Mouse (Mus musculus) liver, adult 2 months (tissue): ENCODE data around the gene Cdk19. TPM values are rescaled to one million over a fixed set of nuclear protein-coding genes. Genes with fewer than 3 reads are reported as not detected.

ENCODE experiments used
- DNase-seq: peaks from one replicate; pipeline ENCODE4 v3.0.0-alpha.2; 2011; ENCODE audit warnings: low read depth, low spot score; ENCODE audit errors: extremely low read depth
- H3K27ac ChIP-seq: fragments of 200-500 bp; replicated peaks from 2 replicates; pipeline ENCODE4 v1.5.1; 2012; ENCODE audit warnings: low read depth, mild to moderate bottlenecking, control low read depth, inconsistent platforms, low read length; ENCODE audit not compliant: insufficient read depth
- H3K27me3 ChIP-seq: fragments of 200-500 bp; 2 replicates; pipeline ENCODE4 v1.6.1; 2012; ENCODE audit warnings: mild to moderate bottlenecking, moderate library complexity, low read length, inconsistent platforms; ENCODE audit not compliant: control insufficient read depth, insufficient read depth
- H3K36me3 ChIP-seq: fragments of 200-500 bp; 2 replicates; pipeline ENCODE4 v1.6.1; 2012; ENCODE audit warnings: low read length, inconsistent platforms; ENCODE audit not compliant: control insufficient read depth, insufficient read depth
- H3K4me1 ChIP-seq: fragments of 200-500 bp; 2 replicates; pipeline ENCODE4 v1.6.1; 2011; ENCODE audit warnings: low read length; ENCODE audit not compliant: control insufficient read depth, insufficient read depth
- H3K4me3 ChIP-seq: fragments of 200-500 bp; 2 replicates; pipeline ENCODE4 v1.5.1; 2011; ENCODE audit warnings: low read depth, mild to moderate bottlenecking, control low read depth, low read length, moderate library complexity; ENCODE audit not compliant: insufficient read depth
- H3K79me2 ChIP-seq: fragments of 200-500 bp; 2 replicates; pipeline ENCODE4 v1.6.1; 2012; ENCODE audit warnings: inconsistent platforms, mild to moderate bottlenecking, low read length, moderate library complexity; ENCODE audit not compliant: control insufficient read depth, insufficient read depth
- H3K9ac ChIP-seq: fragments of 200-500 bp; 2 replicates; pipeline ENCODE4 v1.6.1; 2012; ENCODE audit warnings: low read depth, mild to moderate bottlenecking, control low read depth, inconsistent platforms, low read length
- CTCF ChIP-seq: fragments of 200-500 bp; IDR thresholded peaks from 2 replicates; pipeline ENCODE4 v1.5.1; 2011; ENCODE audit warnings: low read depth, low read length, control low read depth
- POLR2A ChIP-seq: fragments of 200-500 bp; IDR thresholded peaks from 2 replicates; pipeline ENCODE4 v1.6.1; 2011; ENCODE audit warnings: low read length, control low read depth; ENCODE audit not compliant: insufficient read depth; ENCODE audit errors: extremely low read depth
- WGBS: fragments of 180-500 bp; shearing (Covaris S2); methylation state at CpG from one replicate; pipeline ENCODE4 v1.1.7; 2018; 5-methylcytosine and 5-hydroxymethylcytosine counted together
- polyA plus RNA-seq: library from polyadenylated mRNA; depleted of rRNA; stranded (reverse); fragments of >200 nt; gene quantifications from 2 replicates; pipeline ENCODE4 v1.2.3, GENCODE M21; 2012
- total RNA-seq: library from RNA; depleted of rRNA; stranded (reverse); fragments of >200 nt; gene quantifications from 2 replicates; pipeline ENCODE4 v1.2.3, GENCODE M21; 2014

The Cdk19 gene
- total and polyA plus RNA-seq, 2 experiments, result 1.4 to 4.3 TPM

GRCm38 (mm10) chr10:40365991-40366390 lies 26.6 kb downstream of the Cdk19 start:
- Histone ChIP-seq H3K4me3 (no peak overlapping the region), H3K79me2 (peaks cover 7% of the 10 kb centered on the region; the same call in 1 of the 2 replicates), H3K27me3 (no peaks in the 10 kb centered on the region), H3K9ac (no peak overlapping the region), H3K4me1 (no peaks in the 10 kb centered on the region), H3K36me3 (no peaks in the 10 kb centered on the region), H3K27ac (no peak overlapping the region)
- TF ChIP-seq POLR2A (no peak), CTCF (no peak)
- DNase-seq, result no peak
- WGBS, result 98% methylated on average over 2 of the region's 2 CpGs

DNA sequence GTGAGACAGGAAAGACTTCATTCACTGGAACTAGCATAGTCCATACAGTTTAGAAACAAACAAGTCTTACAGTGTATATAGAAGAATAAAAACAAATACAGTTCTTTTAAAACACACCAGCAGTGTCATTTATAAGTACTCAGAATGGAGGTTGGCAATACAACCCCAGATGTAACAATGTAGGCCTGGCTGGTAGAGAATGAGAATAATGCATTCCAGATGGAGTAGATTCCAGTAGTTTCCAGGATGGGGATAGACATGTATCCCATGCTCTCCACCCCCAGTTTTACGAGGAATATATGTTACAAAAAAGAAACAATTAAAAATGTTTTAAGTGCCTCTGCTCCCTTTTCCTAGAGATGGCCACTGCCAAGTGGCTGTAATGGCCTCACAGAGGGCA lies 29.2 kb downstream of the Cdk19 start:
- no peak overlapping the region for H3K27ac ChIP-seq
- 95% methylated on average over 1 of the region's 1 CpGs for WGBS
- H3K4me1 ChIP-seq, result peaks cover 9% of the 10 kb centered on the region
- peaks cover 4% of the 10 kb centered on the region; the same call in 1 of the 2 replicates for H3K79me2 ChIP-seq
- no peak overlapping the region for H3K4me3 ChIP-seq
- no peak for DNase-seq
- no peaks in the 10 kb centered on the region for H3K27me3 ChIP-seq
- H3K36me3 ChIP-seq, result no peaks in the 10 kb centered on the region
- no peak overlapping the region for H3K9ac ChIP-seq
- TF ChIP-seq POLR2A, result no peak
- TF ChIP-seq CTCF, result no peak

DNA sequence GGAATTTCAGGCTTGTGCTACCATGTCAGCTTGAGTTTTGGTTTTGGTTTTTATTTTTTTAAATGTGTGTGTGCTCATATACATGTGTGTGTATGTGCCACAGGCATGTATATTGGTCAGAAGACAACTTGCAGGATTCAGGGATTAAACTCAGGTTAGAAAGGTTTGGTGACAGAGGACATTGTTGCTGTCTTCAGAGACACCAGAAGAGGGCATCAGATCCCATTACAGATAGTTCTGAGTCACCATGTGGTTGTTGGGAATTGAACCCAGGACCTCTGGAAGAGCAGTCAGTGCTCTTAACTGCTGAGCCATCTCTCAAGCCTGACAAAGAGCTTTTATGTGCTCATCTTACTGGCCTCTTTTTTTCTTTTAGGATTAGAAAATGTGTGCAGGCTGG lies 30.8 kb downstream of the Cdk19 start:
- Histone ChIP-seq H3K27me3 (no peaks in the 10 kb centered on the region), H3K79me2 (peaks cover 3% of the 10 kb centered on the region; the same call in 1 of the 2 replicates), H3K9ac (no peak overlapping the region), H3K36me3 (no peaks in the 10 kb centered on the region), H3K27ac (no peak overlapping the region), H3K4me1 (peaks cover 9% of the 10 kb centered on the region), H3K4me3 (no peak overlapping the region)
- no peak for DNase-seq
- TF ChIP-seq POLR2A, result no peak
- TF ChIP-seq CTCF, result peak; percentile 24; the same call in 1 of the 2 replicates

GRCm38 (mm10) chr10:40371184-40371913 lies 32.0 kb downstream of the Cdk19 start:
- H3K4me1 ChIP-seq, result peaks cover 9% of the 10 kb centered on the region
- TF ChIP-seq CTCF (no peak), POLR2A (no peak)
- 43% methylated on average over 8 of the region's 8 CpGs for WGBS
- peak; percentile 78 for DNase-seq
- H3K4me3 ChIP-seq, result peak overlapping the region; percentile 28; the same call in 1 of the 2 replicates
- no peaks in the 10 kb centered on the region for H3K27me3 ChIP-seq
- no peak overlapping the region; the same call in 1 of the 2 replicates for H3K27ac ChIP-seq
- H3K36me3 ChIP-seq, result no peaks in the 10 kb centered on the region
- peaks cover 5% of the 10 kb centered on the region; the same call in 1 of the 2 replicates for H3K79me2 ChIP-seq
- no peak overlapping the region; the same call in 1 of the 2 replicates for H3K9ac ChIP-seq

DNA sequence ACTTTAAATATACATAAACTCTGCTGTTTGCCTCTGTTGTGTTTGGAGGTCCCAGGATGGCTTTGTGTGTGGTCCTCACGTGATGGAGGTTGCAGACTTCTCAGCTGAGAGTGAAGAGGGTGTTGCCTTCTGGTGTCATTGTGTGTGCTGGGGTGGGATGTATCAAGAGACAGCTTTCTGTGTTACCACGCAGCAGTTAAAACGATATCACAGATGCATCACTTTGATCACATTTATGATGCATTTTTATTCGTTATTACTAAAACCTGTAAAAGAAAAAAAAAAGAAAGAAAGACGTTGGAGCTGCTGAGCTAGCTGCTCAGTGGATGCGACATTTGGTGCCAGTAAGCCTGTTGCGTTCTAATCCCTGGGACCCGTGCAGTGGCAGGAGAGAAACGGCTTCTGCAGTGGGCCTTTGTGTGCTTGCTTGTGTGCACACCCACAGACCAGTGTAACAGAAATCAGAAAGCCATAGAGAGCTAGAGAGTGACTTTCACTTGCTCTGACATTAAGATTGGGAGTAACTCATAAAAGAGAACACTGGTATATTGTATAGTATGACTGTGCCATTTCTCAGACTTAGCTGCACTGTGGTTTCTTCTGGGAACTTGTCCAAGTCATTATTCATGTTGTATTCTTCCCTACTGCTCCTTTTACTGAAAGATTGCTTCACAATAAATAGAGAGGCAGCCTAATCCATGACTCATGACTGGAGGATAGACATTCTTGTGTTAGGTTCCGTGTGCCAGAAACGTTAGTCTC lies 32.7 kb downstream of the Cdk19 start:
- H3K27me3 ChIP-seq, result no peaks in the 10 kb centered on the region
- peak; percentile 56 for DNase-seq
- 43% methylated on average over 11 of the region's 11 CpGs for WGBS
- peaks cover 5% of the 10 kb centered on the region; the same call in 1 of the 2 replicates for H3K79me2 ChIP-seq
- no peak overlapping the region for H3K9ac ChIP-seq
- no peak overlapping the region for H3K4me3 ChIP-seq
- peak overlapping the region; percentile 30 for H3K27ac ChIP-seq
- H3K4me1 ChIP-seq, result peaks cover 9% of the 10 kb centered on the region
- TF ChIP-seq POLR2A (no peak), CTCF (no peak)
- H3K36me3 ChIP-seq, result no peaks in the 10 kb centered on the region
